Mouse (Mus musculus) lung, embryonic 14.5 days (tissue): ENCODE data around the gene Mcoln3. TPM values are rescaled to one million over a fixed set of nuclear protein-coding genes. Genes with fewer than 3 reads are reported as not detected.

ENCODE experiments used
- ATAC-seq: fragments of 200-750 bp; cut with Nextera tagmentation; 2 replicates; pipeline ENCODE4 v1.8.0; 2017; ENCODE audit warnings: mild to moderate bottlenecking, moderate TSS enrichment, moderate library complexity; ENCODE audit not compliant: insufficient read depth
- DNase-seq: peaks from one replicate; pipeline ENCODE4 v3.0.0-alpha.2; 2015
- H3K27ac ChIP-seq: fragments of 300-500 bp; sonication (generic); 2 replicates; pipeline ENCODE4 v1.5.1; 2014; ENCODE audit warnings: low read depth, mild to moderate bottlenecking, moderate library complexity
- H3K27me3 ChIP-seq: fragments of 300-500 bp; sonication (generic); 2 replicates; pipeline ENCODE4 v1.6.1; 2014; ENCODE audit warnings: low read length, control low read depth; ENCODE audit not compliant: insufficient read depth
- H3K36me3 ChIP-seq: fragments of 300-500 bp; sonication (generic); 2 replicates; pipeline ENCODE4 v1.6.1; 2014; ENCODE audit warnings: control low read depth; ENCODE audit not compliant: insufficient read depth
- H3K4me1 ChIP-seq: fragments of 300-500 bp; sonication (generic); 2 replicates; pipeline ENCODE4 v1.6.1; 2014; ENCODE audit warnings: antibody characterized with exemption, control low read depth; ENCODE audit not compliant: insufficient read depth
- H3K4me2 ChIP-seq: fragments of 300-500 bp; sonication (generic); 2 replicates; pipeline ENCODE4 v1.6.1; 2014; ENCODE audit warnings: mild to moderate bottlenecking
- H3K4me3 ChIP-seq: fragments of 300-500 bp; sonication (generic); 2 replicates; pipeline ENCODE4 v1.5.1; 2014; ENCODE audit warnings: low read depth, low read length
- H3K9ac ChIP-seq: fragments of 300-500 bp; sonication (generic); 2 replicates; pipeline ENCODE4 v1.6.1; 2014
- H3K9me3 ChIP-seq: fragments of 300-500 bp; sonication (generic); 2 replicates; pipeline ENCODE4 v1.6.1; 2016; ENCODE audit warnings: low read depth, low read length, control low read depth
- CTCF ChIP-seq: IDR thresholded peaks from 2 replicates; pipeline ENCODE4 v1.5.1; 2016; ENCODE audit warnings: antibody characterized with exemption, low read depth
- WGBS: fragments of 180-500 bp; shearing (Covaris S2); extraction: QIAGEN DNeasy Blood & Tissue Kit; methylation state at CpG from one replicate; pipeline ENCODE4 v1.1.7; 2014; 5-methylcytosine and 5-hydroxymethylcytosine counted together
- polyA plus RNA-seq: library from polyadenylated mRNA; unstranded; fragments of >200 nt; fragmentation: Nextera tagmentation; extraction: Ambion mirVana; gene quantifications from 2 replicates; pipeline ENCODE4 v1.2.1, GENCODE M21; 2014

Gene Mcoln3
- polyA plus RNA-seq, 1 experiment from 2014 or later = 1.0 TPM

- no peak for TF ChIP-seq CTCF
- ATAC-seq = no peak
- no peaks in the 10 kb centered on the region for H3K4me1 ChIP-seq
- 56% methylated on average over 6 of the region's 6 CpGs for WGBS
- H3K36me3 ChIP-seq = no peaks in the 10 kb centered on the region
- 0 out of 2 replicates have a peak, but pooled peaks cover 3% of the 10 kb centered on the region for H3K9me3 ChIP-seq
- no peak overlapping the region for H3K27ac ChIP-seq
- peaks cover 4% of the 10 kb centered on the region; the same call in 1 of the 2 replicates for H3K27me3 ChIP-seq
- H3K9ac ChIP-seq = no peak overlapping the region
- no peak overlapping the region for H3K4me3 ChIP-seq
- no peak overlapping the region for H3K4me2 ChIP-seq
- no peak for DNase-seq
Measured at GRCm38 (mm10) chr3:146110916-146111315, 6.3 kb upstream of the Mcoln3 start.

GRCm38 (mm10) chr3:146117997-146118457 lies 777 bp downstream of the Mcoln3 start:
- ATAC-seq (no peak), DNase-seq (no peak)
- H3K4me3 ChIP-seq = no peak overlapping the region
- no peaks in the 10 kb centered on the region for H3K9me3 ChIP-seq
- peaks cover 17% of the 10 kb centered on the region; the same call in 1 of the 2 replicates for H3K27me3 ChIP-seq
- H3K4me1 ChIP-seq = no peaks in the 10 kb centered on the region
- TF ChIP-seq CTCF = no peak
- no peaks in the 10 kb centered on the region for H3K36me3 ChIP-seq
- peak overlapping the region; percentile 57 for H3K4me2 ChIP-seq
- WGBS = 55% methylated on average over 9 of the region's 9 CpGs
- H3K27ac ChIP-seq = no peak overlapping the region
- H3K9ac ChIP-seq = no peak overlapping the region

- Histone ChIP-seq H3K36me3 (no peaks in the 10 kb centered on the region), H3K27ac (peak overlapping the region; percentile 12; the same call in 1 of the 2 replicates), H3K4me2 (peak overlapping the region; percentile 54), H3K4me3 (peak overlapping the region; percentile 17; the same call in 1 of the 2 replicates), H3K9ac (peak overlapping the region; percentile 32), H3K27me3 (peaks cover 17% of the 10 kb centered on the region; the same call in 1 of the 2 replicates), H3K4me1 (no peaks in the 10 kb centered on the region), H3K9me3 (no peaks in the 10 kb centered on the region)
- DNase-seq = peak; percentile 61
- WGBS = 13% methylated on average over 25 of the region's 25 CpGs
- ATAC-seq = peak; percentile 40; the same call in 1 of the 2 replicates
- TF ChIP-seq CTCF = no peak
Measured at GRCm38 (mm10) chr3:146121310-146122124, 4.3 kb downstream of the Mcoln3 start.

DNA sequence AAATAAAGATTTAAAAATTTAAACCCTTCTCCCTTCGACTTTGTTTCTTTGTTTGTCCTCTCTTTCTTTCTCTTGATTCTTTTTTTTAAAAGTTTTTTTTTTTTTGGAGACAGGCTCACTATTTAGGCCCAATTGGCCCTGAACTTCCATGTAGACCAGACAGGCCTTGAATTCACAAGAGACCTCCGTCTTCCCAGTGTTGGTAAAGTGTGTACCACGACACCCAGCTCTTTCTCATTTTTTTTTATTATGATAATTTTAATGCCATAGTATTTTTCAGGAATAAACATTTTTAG lies 4.8 kb downstream of the Mcoln3 start:
- peak overlapping the region; percentile 54 for H3K4me2 ChIP-seq
- H3K27ac ChIP-seq = no peak overlapping the region
- no peak for TF ChIP-seq CTCF
- ATAC-seq (no peak), DNase-seq (no peak)
- H3K9ac ChIP-seq = no peak overlapping the region
- H3K9me3 ChIP-seq = no peaks in the 10 kb centered on the region
- no peak overlapping the region for H3K4me3 ChIP-seq
- peaks cover 11% of the 10 kb centered on the region; the same call in 1 of the 2 replicates for H3K27me3 ChIP-seq
- H3K4me1 ChIP-seq = no peaks in the 10 kb centered on the region
- 52% methylated on average over 3 of the region's 3 CpGs for WGBS
- no peaks in the 10 kb centered on the region for H3K36me3 ChIP-seq

- no peak overlapping the region for H3K4me3 ChIP-seq
- H3K4me2 ChIP-seq = no peak overlapping the region
- peaks cover 3% of the 10 kb centered on the region; the same call in 1 of the 2 replicates for H3K27me3 ChIP-seq
- DNase-seq (no peak), ATAC-seq (no peak)
- WGBS = 65% methylated on average over 8 of the region's 8 CpGs
- no peak for TF ChIP-seq CTCF
- no peak overlapping the region for H3K9ac ChIP-seq
- H3K36me3 ChIP-seq = no peaks in the 10 kb centered on the region
- H3K4me1 ChIP-seq = no peaks in the 10 kb centered on the region
- no peaks in the 10 kb centered on the region for H3K9me3 ChIP-seq
- H3K27ac ChIP-seq = no peak overlapping the region
Measured at GRCm38 (mm10) chr3:146122807-146123463, 5.7 kb downstream of the Mcoln3 start.

- WGBS = 61% methylated on average over 9 of the region's 9 CpGs
- H3K9ac ChIP-seq = no peak overlapping the region
- no peak overlapping the region for H3K27ac ChIP-seq
- no peak overlapping the region for H3K4me3 ChIP-seq
- no peak for TF ChIP-seq CTCF
- H3K27me3 ChIP-seq = no peaks in the 10 kb centered on the region; the same call in 1 of the 2 replicates
- H3K4me1 ChIP-seq = no peaks in the 10 kb centered on the region
- H3K9me3 ChIP-seq = no peaks in the 10 kb centered on the region
- H3K4me2 ChIP-seq = no peak overlapping the region
- ATAC-seq (peak; percentile 58; the same call in 1 of the 2 replicates), DNase-seq (peak; percentile 56)
- H3K36me3 ChIP-seq = no peaks in the 10 kb centered on the region
Measured at GRCm38 (mm10) chr3:146123464-146123825, 6.2 kb downstream of the Mcoln3 start.

GRCm38 (mm10) chr3:146127205-146127604 lies 10.0 kb downstream of the Mcoln3 start:
- no peak overlapping the region for H3K4me2 ChIP-seq
- no peak overlapping the region for H3K9ac ChIP-seq
- no peaks in the 10 kb centered on the region for H3K9me3 ChIP-seq
- DNase-seq (no peak), ATAC-seq (no peak)
- WGBS = 38% methylated on average over 6 of the region's 6 CpGs
- no peak for TF ChIP-seq CTCF
- H3K27ac ChIP-seq = no peak overlapping the region
- no peaks in the 10 kb centered on the region for H3K4me1 ChIP-seq
- H3K36me3 ChIP-seq = no peaks in the 10 kb centered on the region
- no peak overlapping the region for H3K4me3 ChIP-seq
- no peaks in the 10 kb centered on the region for H3K27me3 ChIP-seq
